Mouse (Mus musculus) CH12.LX (cell line): ENCODE measurements around the gene Popdc2.
"Not testable (repeated sequence)": the region's sequence is repeated elsewhere in the genome, so short reads cannot be mapped to it uniquely, and the experiment has no call there.

Source experiments
- CHD2 ChIP-seq: IDR thresholded peaks from 2 replicates; pipeline ENCODE4 v1.6.1; 2011; ENCODE audit warnings: low read length, improper control_type of control experiment
- CTCF ChIP-seq, 2 experiments: IDR thresholded peaks in 1 of 2; conservative IDR thresholded peaks in 1 of 2; 2 replicates each; pipeline ENCODE4 v1.5.1; 2011 to 2012; ENCODE audit warnings: low read depth in 2 of 2, low read length in 2 of 2, improper control_type of control experiment in 1 of 2, inconsistent platforms in 1 of 2, mild to moderate bottlenecking in 1 of 2, moderate library complexity in 1 of 2
- EP300 ChIP-seq: IDR thresholded peaks from 2 replicates; pipeline ENCODE4 v1.6.1; 2011; ENCODE audit warnings: low read length, improper control_type of control experiment
- ETS1 ChIP-seq: conservative IDR thresholded peaks from 2 replicates; pipeline ENCODE4 v1.6.1; 2012; ENCODE audit warnings: low read depth, mild to moderate bottlenecking, inconsistent platforms, low read length, improper control_type of control experiment, moderate library complexity
- GABPA ChIP-seq: IDR thresholded peaks from 2 replicates; pipeline ENCODE4 v1.6.1; 2012; ENCODE audit warnings: low read depth, low read length, improper control_type of control experiment, inconsistent platforms; ENCODE audit not compliant: insufficient replicate concordance
- MAX ChIP-seq: IDR thresholded peaks from 2 replicates; pipeline ENCODE4 v1.6.1; 2011; ENCODE audit warnings: low read length, improper control_type of control experiment
- NELFE ChIP-seq: IDR thresholded peaks from 2 replicates; pipeline ENCODE4 v1.6.1; 2011; ENCODE audit warnings: low read depth, low read length, improper control_type of control experiment
- POLR2A ChIP-seq: IDR thresholded peaks from 2 replicates; pipeline ENCODE4 v1.6.1; 2011; ENCODE audit warnings: low read depth, mild to moderate bottlenecking, improper control_type of control experiment, low read length
- ZC3H11A ChIP-seq: IDR thresholded peaks from 2 replicates; pipeline ENCODE4 v1.6.1; 2012; ENCODE audit warnings: low read depth, mild to moderate bottlenecking, inconsistent platforms, low read length, improper control_type of control experiment
- ZKSCAN1 ChIP-seq: IDR thresholded peaks from 2 replicates; pipeline ENCODE4 v1.6.1; 2012; ENCODE audit warnings: low read depth, inconsistent platforms, low read length, improper control_type of control experiment, borderline replicate concordance
- ZMIZ1 ChIP-seq: IDR thresholded peaks from 2 replicates; pipeline ENCODE4 v1.6.1; 2012; ENCODE audit warnings: low read depth, mild to moderate bottlenecking, inconsistent platforms, low read length, improper control_type of control experiment
- ZNF384 ChIP-seq: IDR thresholded peaks from 2 replicates; pipeline ENCODE4 v1.6.1; 2012; ENCODE audit warnings: low read depth, low read length, improper control_type of control experiment, inconsistent platforms

GRCm38 (mm10) chr16:38338077-38338476, 23.9 kb upstream of the Popdc2 start:
- TF ChIP-seq GABPA, EP300, NELFE, POLR2A, ZC3H11A, MAX, CHD2, ZMIZ1, ETS1, ZKSCAN1: not testable (repeated sequence)
- TF ChIP-seq CTCF (conservative IDR thresholded peaks at IDR 0.05 in 1 of 2, IDR thresholded peaks at IDR 0.05 in 1 of 2; ENCODE audit: low read depth in 2 of 2, low read length in 2 of 2) (peak in 1 of 2 experiments; percentile 56; a peak in 2 of 4 replicates), ZNF384 (peak; percentile 75)
